Mouse (Mus musculus) lung, embryonic 16.5 days (tissue): ENCODE measurements at regions not wholly inside any gene's neighbourhood (a gene's known extent, or its start where the extent isn't known, plus 50 kb on each side); places are given as distances from the start of the nearest gene placed in this dataset.

Experiments used
- ATAC-seq: fragments of 200-750 bp; cut with Nextera tagmentation; 2 replicates; pipeline ENCODE4 v1.8.0; 2017; ENCODE audit warnings: low read depth, mild to moderate bottlenecking, moderate library complexity
- H3K27ac ChIP-seq: fragments of 300-500 bp; sonication (generic); 2 replicates; pipeline ENCODE4 v1.5.1; 2014; ENCODE audit warnings: mild to moderate bottlenecking, control low read depth, low read length
- H3K27me3 ChIP-seq: fragments of 300-500 bp; sonication (generic); 2 replicates; pipeline ENCODE4 v1.6.1; 2014; ENCODE audit warnings: low read depth, low read length, mixed read lengths; ENCODE audit not compliant: control insufficient read depth, insufficient read depth
- H3K36me3 ChIP-seq: fragments of 300-500 bp; sonication (generic); 2 replicates; pipeline ENCODE4 v1.6.1; 2014; ENCODE audit warnings: low read length; ENCODE audit not compliant: control insufficient read depth, insufficient read depth
- H3K4me1 ChIP-seq: fragments of 300-500 bp; sonication (generic); replicated peaks from 2 replicates; pipeline ENCODE4 v1.6.1; 2014; ENCODE audit warnings: low read length, mixed read lengths; ENCODE audit not compliant: control insufficient read depth, insufficient read depth
- H3K4me2 ChIP-seq: fragments of 300-500 bp; sonication (generic); 2 replicates; pipeline ENCODE4 v1.6.1; 2014; ENCODE audit warnings: low read depth, low read length, control low read depth
- H3K4me3 ChIP-seq: fragments of 300-500 bp; sonication (generic); 2 replicates; pipeline ENCODE4 v1.5.1; 2014; ENCODE audit warnings: mild to moderate bottlenecking, low read length, control low read depth
- H3K9ac ChIP-seq: fragments of 300-500 bp; sonication (generic); 2 replicates; pipeline ENCODE4 v1.6.1; 2014; ENCODE audit warnings: low read length, control low read depth
- H3K9me3 ChIP-seq: fragments of 300-500 bp; sonication (generic); 2 replicates; pipeline ENCODE4 v1.6.1; 2016; ENCODE audit warnings: low read length; ENCODE audit not compliant: control insufficient read depth
- WGBS: fragments of 180-500 bp; shearing (Covaris S2); extraction: QIAGEN DNeasy Blood & Tissue Kit; methylation state at CpG from one replicate; pipeline ENCODE4 v1.1.7; 2014; 5-methylcytosine and 5-hydroxymethylcytosine counted together

- H3K9me3 ChIP-seq = no peaks in the 10 kb centered on the region
- H3K4me3 ChIP-seq = no peak overlapping the region
- no peak overlapping the region for H3K9ac ChIP-seq
- 15% methylated on average over 1 of the region's 1 CpGs for WGBS
- peak; percentile 71; the same call in 1 of the 2 replicates for ATAC-seq
- H3K27ac ChIP-seq = 0 out of 2 replicates have a peak overlapping the region, but pooled peaks have one; percentile 21
- H3K4me2 ChIP-seq = no peak overlapping the region
- H3K36me3 ChIP-seq = no peaks in the 10 kb centered on the region
- peaks cover 10% of the 10 kb centered on the region for H3K4me1 ChIP-seq
- H3K27me3 ChIP-seq = no peaks in the 10 kb centered on the region
These were observed 117.9 kb upstream of the Sesn3 start for GRCm38 (mm10) chr9:14156967-14157366.

DNA sequence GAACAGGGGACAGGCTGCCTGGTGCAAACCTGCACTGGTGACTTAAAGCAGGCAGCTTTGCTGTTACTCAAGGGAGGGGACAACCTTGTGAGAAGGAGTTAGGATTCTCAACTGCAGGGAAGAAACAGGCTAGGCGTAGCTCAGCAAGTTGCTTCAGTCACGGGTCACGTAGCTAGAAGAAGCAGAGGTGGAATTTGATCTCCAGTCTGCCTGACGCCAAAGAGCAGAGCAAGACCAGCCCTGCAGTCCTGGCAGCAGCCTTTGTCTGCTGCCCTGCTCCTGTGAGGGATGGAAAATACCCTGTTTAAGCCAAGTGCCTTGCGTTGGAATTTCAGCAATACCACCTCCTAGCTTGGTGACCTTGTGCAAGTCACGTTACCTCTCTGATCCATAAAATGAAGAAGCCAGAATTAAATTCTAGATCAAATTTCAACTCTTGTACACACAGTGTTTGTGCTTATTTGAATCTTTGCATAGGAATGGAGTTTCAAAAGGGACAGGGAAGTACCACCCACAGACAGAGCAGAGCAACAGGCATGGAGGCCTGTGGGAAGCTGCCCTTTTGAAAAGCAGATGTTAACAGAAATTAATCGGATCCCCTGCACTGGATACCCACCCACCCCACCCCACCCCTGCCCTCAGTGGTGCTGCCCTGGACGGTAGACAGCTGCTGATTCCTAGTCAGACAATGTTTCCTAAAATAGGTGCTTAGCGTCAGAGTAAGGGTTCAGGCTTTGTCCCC is 116.6 kb upstream of the Sesn3 start:
- Histone ChIP-seq H3K9ac (no peak overlapping the region), H3K4me3 (no peak overlapping the region), H3K4me2 (no peak overlapping the region), H3K27me3 (no peaks in the 10 kb centered on the region), H3K9me3 (no peaks in the 10 kb centered on the region), H3K27ac (no peak overlapping the region), H3K36me3 (no peaks in the 10 kb centered on the region), H3K4me1 (peaks cover 10% of the 10 kb centered on the region)
- 37% methylated on average over 9 of the region's 9 CpGs for WGBS
- ATAC-seq = peak; percentile 43; the same call in 1 of the 2 replicates

DNA sequence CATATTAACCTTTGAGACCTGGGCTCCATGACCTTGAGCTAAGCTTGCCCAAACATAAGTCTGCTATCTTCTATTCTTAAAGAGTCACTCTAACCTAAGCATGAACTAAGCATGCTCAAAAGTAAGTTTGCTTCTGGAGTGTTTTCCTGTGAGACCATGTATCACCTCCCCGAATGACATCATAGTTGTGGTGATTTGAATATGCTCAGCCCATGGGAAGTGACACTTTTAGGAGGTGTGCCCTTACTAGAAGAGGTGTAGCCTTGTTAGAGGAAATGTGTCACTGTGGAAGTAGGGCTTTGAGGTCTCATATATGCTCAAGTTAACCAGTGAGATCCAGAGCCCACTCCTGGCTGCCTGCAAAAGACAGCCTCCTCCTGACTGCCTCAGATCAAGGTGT is 114.7 kb upstream of the Sesn3 start:
- H3K4me3 ChIP-seq = no peak overlapping the region
- 89% methylated on average over 1 of the region's 1 CpGs for WGBS
- H3K36me3 ChIP-seq = no peaks in the 10 kb centered on the region
- no peak for ATAC-seq
- no peak overlapping the region for H3K9ac ChIP-seq
- H3K4me2 ChIP-seq = no peak overlapping the region
- H3K27me3 ChIP-seq = no peaks in the 10 kb centered on the region
- no peaks in the 10 kb centered on the region for H3K9me3 ChIP-seq
- no peak overlapping the region for H3K27ac ChIP-seq
- H3K4me1 ChIP-seq = peaks cover 10% of the 10 kb centered on the region

DNA sequence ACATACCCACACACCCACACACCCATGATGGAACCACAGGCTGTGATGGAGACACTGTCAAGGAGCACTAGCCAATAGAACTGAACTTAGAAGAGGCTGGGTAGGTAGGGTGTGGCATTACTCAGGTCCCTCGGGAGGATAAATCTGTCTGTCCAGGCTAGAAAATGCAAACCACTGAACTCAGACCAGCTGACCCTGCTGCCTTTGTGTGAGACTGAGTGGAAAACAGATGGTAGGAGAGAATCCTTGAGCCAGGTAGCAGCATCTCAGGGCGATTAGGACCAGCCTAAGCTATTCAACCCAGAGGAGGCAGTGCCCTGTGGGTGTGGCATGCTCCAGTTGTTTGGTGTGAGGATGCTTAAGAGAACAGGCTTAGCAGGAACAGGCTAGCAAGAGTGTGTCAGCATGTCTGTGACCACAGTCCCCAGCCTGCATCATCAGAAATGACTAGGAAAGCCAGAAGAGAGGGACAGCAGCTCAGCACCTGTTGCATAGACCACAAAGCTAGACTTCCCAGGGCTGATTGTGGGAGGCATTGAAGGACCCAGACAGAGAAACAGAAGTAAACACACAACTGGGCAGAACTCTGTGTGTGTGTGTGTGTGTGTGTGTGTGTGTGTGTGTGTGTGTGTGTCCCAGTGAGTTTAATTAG is 103.2 kb upstream of the Sesn3 start:
- Histone ChIP-seq H3K9ac (no peak overlapping the region), H3K36me3 (no peaks in the 10 kb centered on the region), H3K4me3 (no peak overlapping the region), H3K4me1 (peaks cover 27% of the 10 kb centered on the region), H3K27ac (no peak overlapping the region), H3K9me3 (no peaks in the 10 kb centered on the region), H3K27me3 (no peaks in the 10 kb centered on the region), H3K4me2 (no peak overlapping the region)
- 51% methylated on average over 2 of the region's 2 CpGs for WGBS
- no peak for ATAC-seq

- peak overlapping the region; percentile 80 for H3K27ac ChIP-seq
- no peaks in the 10 kb centered on the region for H3K9me3 ChIP-seq
- H3K9ac ChIP-seq = peak overlapping the region; percentile 44; the same call in 1 of the 2 replicates
- H3K4me1 ChIP-seq = peaks cover 27% of the 10 kb centered on the region
- H3K4me2 ChIP-seq = peak overlapping the region; percentile 23; the same call in 1 of the 2 replicates
- peak; percentile 93 for ATAC-seq
- 0 out of 2 replicates have a peak overlapping the region, but pooled peaks have one; percentile 7 for H3K4me3 ChIP-seq
- WGBS = 24% methylated on average over 11 of the region's 11 CpGs
- no peaks in the 10 kb centered on the region for H3K27me3 ChIP-seq
- H3K36me3 ChIP-seq = no peaks in the 10 kb centered on the region
These were observed 101.1 kb upstream of the Sesn3 start for GRCm38 (mm10) chr9:14173631-14174323.

GRCm38 (mm10) chr9:14174324-14175040 is 100.4 kb upstream of the Sesn3 start:
- WGBS = 58% methylated on average over 3 of the region's 3 CpGs
- no peaks in the 10 kb centered on the region for H3K36me3 ChIP-seq
- no peaks in the 10 kb centered on the region for H3K27me3 ChIP-seq
- peaks cover 27% of the 10 kb centered on the region for H3K4me1 ChIP-seq
- H3K9me3 ChIP-seq = no peaks in the 10 kb centered on the region
- no peak overlapping the region for H3K4me2 ChIP-seq
- peak overlapping the region; percentile 30 for H3K27ac ChIP-seq
- ATAC-seq = peak; percentile 82
- H3K9ac ChIP-seq = no peak overlapping the region
- no peak overlapping the region for H3K4me3 ChIP-seq

- Histone ChIP-seq H3K9ac (peak overlapping the region; percentile 6; the same call in 1 of the 2 replicates), H3K27me3 (no peaks in the 10 kb centered on the region), H3K27ac (peak overlapping the region; percentile 44), H3K4me2 (peak overlapping the region; percentile 39), H3K36me3 (no peaks in the 10 kb centered on the region), H3K9me3 (no peaks in the 10 kb centered on the region), H3K4me1 (peaks cover 27% of the 10 kb centered on the region), H3K4me3 (peak overlapping the region; percentile 10; the same call in 1 of the 2 replicates)
- 9% methylated on average over 11 of the region's 11 CpGs for WGBS
- ATAC-seq = no peak
These were observed 99.6 kb upstream of the Sesn3 start for GRCm38 (mm10) chr9:14175041-14175881.

GRCm38 (mm10) chr9:14179777-14180176 is 95.1 kb upstream of the Sesn3 start:
- H3K36me3 ChIP-seq = no peaks in the 10 kb centered on the region
- ATAC-seq = no peak
- H3K9ac ChIP-seq = no peak overlapping the region
- no peaks in the 10 kb centered on the region for H3K9me3 ChIP-seq
- H3K27me3 ChIP-seq = no peaks in the 10 kb centered on the region
- no peak overlapping the region for H3K4me3 ChIP-seq
- H3K27ac ChIP-seq = no peak overlapping the region
- H3K4me1 ChIP-seq = peaks cover 9% of the 10 kb centered on the region
- WGBS = 59% methylated on average over 1 of the region's 1 CpGs
- no peak overlapping the region for H3K4me2 ChIP-seq
